Mouse (Mus musculus) T-helper 2 cell (primary cell): ENCODE measurements around the gene Kat14.

Source experiments
- in situ Hi-C: fragments of 300-600 bp; cut with MboI, MseI; formaldehyde crosslinking; loops from one replicate; pipeline ENCODE4 v1.15.1; 2025; ENCODE audit warnings: high pct_unique_total_duplicates

The Kat14 gene

GRCm38 (mm10) chr2:144450378-144450777 lies 81.6 kb downstream of the Kat14 start:
- in situ Hi-C loops = loop anchor here (5.0 to 25.0 kb wide), 2 partner anchors 103 to 1863 kb away; no protein-coding TSS in a partner anchor

DNA sequence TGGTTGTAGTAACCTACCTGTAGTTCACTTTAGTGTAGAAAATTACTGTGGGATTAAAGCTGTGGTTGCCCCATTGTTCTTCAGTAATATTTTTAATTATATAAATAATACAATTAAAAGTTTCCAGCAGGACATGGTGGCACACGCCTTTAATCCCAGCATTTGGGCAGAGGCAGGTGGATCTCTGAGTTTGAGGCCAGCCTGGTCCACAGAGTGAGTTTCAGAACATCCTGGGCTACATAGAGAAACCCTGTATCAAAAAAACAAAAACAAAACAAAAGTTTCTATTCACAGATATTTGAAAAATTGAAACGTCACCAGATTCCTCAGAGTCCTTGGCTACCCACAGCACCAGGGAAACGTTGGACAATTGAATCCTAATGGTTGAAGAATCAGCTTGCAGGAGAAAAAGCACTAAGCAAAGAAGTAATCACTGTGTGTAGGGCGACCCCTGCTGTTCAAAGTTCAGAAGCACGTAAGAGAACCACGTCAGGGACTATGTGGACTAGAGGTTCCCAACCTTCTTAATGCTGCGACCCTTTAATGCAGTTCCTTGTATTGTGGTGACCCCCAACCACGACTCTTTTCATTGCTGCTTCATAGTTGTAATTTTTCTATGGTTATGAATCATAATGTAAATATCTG lies 83.7 kb downstream of the Kat14 start:
- in situ Hi-C loops = loop anchor here (5.0 to 25.0 kb wide), 2 partner anchors 105 to 1865 kb away; no protein-coding TSS in a partner anchor
